Mouse (Mus musculus) mouse trophoblast stem cell (cell line): Measurements from ENCODE around the gene Bcor.

ENCODE experiments used
- in situ Hi-C, 2 experiments: fragments of 300-500 bp; cut with MseI, MboI; formaldehyde crosslinking; loops; 2 replicates in 1 of 2; 3 replicates in 1 of 2; pipeline ENCODE4 v1.15.1; 2025

Bcor gene

GRCm38 (mm10) chrX:12086674-12087510, 73.3 kb downstream of the Bcor start:
- in situ Hi-C loops: no loop called here

GRCm38 (mm10) chrX:12085949-12086348, 74.2 kb downstream of the Bcor start:
- in situ Hi-C loops: no loop called here

GRCm38 (mm10) chrX:12085290-12085689, 74.9 kb downstream of the Bcor start:
- in situ Hi-C loops: no loop called here

- in situ Hi-C loops: no loop called here
Observed at GRCm38 (mm10) chrX:12084698-12085097, 75.5 kb downstream of the Bcor start.

DNA sequence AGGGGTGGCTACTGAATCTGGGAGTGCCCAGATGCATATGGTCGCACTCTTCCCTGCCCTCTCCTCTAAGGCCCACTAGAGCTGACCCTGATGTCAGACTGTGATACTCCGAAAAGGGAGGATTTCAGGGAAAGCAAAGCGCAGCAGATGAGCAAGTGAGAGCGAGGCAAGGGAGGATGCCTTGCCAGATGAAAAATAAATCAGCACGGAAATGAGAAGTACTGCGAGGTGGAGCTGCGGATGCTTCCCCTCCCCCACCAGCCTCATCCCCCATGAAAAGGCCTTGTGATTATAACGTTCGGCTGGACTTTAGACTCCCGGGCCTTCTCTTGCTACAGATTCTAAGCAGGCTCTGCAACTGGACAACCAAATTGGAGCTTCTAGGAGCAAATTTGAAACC, 76.5 kb downstream of the Bcor start:
- in situ Hi-C loops: no loop called here

DNA sequence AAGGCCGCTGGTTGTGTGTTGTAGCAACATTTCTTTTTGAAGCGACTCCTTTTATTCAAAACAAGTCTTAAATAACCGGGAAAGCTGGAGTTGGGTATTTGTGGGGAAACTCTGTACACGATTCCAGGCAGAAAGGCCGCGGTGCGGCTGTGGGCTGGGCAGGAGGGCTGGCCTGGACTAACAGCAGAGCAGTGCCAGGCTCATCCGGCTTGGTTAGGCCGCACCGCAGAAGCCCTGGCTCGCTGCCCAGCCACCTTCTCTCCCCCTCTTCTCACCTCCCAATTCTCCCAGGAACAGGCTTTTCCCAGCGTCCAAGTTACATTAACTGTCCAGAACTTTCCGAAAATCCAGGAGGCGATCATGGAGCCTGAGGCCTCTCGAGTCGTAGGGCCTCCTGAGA, 77.4 kb downstream of the Bcor start:
- in situ Hi-C loops: no loop called here

DNA sequence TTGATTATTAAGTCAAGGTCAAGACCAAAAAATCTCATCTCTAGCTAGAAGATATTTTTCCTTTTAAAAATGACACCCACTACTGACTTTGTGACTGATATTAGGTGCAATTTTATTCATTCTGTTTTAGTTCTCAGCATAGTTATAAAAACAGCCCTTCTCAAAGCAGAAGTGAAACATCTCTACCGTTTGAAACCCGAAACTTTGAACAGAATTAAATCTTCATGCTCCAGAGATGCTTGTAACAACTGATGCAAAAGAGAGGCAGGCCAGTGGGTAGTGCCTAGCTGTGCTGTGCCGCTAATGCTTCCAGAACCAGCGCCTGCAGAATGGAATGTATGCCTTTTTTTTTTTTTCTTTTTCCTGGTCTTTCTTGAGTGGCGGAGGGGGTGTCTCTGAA, 78.0 kb downstream of the Bcor start:
- in situ Hi-C loops: no loop called here

DNA sequence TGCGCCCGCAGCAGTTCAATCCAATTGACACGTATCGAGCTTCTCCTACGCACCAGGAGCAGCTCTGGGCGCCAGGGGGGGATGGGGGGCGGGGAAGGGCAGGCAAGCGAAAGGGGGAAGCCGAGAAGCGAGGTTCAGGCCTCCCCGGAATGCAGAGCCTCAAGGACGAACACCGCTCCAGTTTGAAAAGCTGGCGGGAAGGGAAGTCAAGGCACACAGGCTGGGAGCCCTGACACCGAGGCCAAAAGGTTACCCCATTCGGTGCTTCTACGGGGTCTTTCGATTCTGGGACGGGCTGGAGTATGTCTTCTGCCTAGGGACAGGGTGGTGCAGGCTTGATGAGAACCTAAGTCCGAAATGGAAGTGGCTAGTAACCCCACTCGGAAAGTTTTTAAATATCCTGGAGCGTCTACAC, 78.4 kb downstream of the Bcor start:
- in situ Hi-C loops: no loop called here

DNA sequence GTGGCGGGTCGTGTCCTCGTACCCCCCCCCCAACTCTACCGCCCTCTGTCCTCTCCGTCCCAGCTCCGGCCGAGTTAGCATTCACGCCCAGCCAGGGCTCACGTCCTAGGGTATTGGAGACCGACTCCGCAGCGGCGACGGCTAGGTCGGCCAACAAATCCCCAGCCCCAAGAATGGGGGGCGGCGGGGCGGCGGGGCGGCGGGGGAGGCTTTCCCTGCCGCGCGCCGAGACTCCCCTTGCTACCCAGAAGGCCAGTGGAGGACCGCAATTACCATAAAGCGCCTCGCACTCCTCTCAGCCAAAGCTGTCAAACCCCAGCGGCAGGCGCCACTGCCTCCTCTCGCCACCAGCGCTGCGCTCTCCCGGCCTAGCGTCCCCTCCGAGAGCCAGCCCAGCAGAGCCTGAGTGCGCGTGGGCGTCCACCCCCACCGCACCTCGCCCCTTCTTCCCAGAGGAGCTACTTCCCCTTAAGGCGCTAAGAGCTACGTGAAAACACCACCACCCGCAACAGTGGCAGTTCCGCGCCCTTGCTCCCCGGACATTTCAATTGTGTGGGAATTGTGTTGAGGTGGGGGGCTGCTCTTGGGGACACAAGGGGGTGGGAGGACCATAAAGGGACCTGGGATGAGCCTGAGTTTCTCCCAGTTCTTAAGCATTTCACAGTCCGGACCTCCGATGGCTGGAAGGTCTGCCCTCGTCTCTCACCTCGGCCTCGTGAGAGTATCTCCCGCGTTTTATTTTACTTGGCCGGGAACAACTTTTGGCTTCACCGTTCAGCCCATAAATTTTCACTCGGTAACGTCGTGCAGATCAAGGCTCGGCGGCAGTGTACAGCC, 79.0 kb downstream of the Bcor start:
- in situ Hi-C loops: no loop called here

- in situ Hi-C loops: no loop called here
Observed at GRCm38 (mm10) chrX:12080095-12080903, 79.9 kb downstream of the Bcor start.

- in situ Hi-C loops: no loop called here
Observed at GRCm38 (mm10) chrX:12079309-12080094, 80.7 kb downstream of the Bcor start.

DNA sequence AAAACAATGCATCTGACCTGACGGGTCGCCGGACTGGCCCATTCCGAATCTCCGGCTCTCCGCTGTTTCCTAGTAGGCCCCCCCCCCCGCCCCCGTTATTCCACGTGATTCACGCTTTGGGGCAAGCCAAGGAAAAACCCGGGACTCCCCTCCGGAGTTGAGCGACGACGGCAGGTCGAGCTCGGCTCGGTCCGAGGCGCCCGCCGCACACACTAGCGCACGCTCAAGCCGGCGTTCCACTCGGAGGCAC, 81.2 kb downstream of the Bcor start:
- in situ Hi-C loops: no loop called here

DNA sequence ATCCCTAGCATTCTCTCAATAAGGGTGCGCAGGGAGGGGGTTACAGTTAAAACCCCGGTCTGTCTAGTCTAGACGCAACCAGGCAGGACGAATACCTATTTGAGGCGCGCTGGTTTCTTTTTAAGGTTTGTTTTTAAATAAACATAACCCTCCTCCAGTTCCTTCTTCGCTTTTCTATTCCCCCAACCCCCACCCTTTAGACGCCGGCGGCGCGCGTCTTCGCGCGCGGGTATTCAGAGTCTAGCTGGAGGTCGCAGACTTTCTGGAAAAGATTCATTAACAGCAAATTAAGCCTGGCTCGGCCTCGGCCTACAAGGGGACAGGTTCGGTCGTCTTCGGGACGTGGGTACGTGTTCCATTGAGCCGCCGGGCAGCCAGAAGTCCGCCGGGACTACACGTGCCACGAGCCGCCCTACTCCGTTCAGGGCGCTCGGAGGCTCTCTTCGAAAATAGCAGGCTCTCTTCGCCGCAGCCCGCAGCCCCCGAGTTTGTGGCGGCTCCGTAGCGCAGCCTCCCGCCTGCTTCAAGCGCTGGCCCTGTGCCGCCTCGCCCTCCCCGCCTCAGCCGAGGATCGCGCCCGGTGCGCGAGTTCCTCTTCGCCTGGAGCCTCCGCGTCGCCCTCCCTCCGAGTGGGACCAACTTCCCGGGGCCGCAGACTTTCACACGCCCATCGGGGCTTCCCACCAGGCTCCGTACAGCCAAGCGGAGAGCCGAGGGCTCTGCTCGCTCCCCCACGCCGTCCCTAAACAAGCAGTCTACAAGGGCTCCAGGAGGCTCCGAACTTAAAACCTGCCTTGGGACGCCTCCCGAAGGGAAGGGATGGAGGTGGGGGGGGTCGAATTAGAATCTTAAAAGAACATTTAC, 81.7 kb downstream of the Bcor start:
- in situ Hi-C loops: no loop called here

DNA sequence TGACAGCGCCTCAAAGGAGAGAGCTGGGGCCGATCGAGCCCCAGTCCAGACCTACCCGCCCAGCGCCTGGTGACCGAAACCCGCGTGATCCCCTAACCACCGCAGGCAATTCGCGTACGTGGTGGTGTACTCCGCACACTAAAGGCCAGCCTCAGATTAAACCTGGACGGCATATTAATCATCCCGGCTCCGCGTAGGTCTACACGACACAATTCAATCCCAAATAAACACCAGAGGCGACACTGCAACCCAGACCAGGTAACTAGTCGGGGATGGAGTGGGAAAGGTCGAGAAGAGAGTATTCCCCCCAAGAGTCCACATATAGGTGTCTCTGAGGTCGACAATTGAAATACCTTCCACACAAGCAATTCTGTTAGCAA, 82.6 kb downstream of the Bcor start:
- in situ Hi-C loops: no loop called here

- in situ Hi-C loops: no loop called here
Observed at GRCm38 (mm10) chrX:12076763-12077600, 83.2 kb downstream of the Bcor start.

DNA sequence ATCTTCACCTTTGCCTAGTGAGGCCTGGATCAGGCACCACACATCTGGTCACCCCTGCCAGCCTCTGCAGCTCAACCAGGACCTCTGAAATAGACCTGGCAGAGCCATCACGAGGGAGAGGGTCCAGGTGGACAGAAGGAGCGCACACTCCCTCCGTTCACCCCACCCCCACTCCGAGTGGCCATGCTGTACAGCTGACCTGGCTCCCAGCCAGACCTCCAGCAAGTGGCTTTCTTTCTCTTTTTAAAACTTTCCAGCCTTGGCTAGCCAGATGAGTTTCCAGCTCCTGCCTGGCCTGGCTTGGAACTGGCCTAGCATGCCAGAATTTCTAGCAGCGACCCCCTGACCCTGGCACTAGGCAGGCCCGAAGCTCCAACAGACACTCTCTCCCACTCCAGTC, 87.4 kb downstream of the Bcor start:
- in situ Hi-C loops: no loop called here

DNA sequence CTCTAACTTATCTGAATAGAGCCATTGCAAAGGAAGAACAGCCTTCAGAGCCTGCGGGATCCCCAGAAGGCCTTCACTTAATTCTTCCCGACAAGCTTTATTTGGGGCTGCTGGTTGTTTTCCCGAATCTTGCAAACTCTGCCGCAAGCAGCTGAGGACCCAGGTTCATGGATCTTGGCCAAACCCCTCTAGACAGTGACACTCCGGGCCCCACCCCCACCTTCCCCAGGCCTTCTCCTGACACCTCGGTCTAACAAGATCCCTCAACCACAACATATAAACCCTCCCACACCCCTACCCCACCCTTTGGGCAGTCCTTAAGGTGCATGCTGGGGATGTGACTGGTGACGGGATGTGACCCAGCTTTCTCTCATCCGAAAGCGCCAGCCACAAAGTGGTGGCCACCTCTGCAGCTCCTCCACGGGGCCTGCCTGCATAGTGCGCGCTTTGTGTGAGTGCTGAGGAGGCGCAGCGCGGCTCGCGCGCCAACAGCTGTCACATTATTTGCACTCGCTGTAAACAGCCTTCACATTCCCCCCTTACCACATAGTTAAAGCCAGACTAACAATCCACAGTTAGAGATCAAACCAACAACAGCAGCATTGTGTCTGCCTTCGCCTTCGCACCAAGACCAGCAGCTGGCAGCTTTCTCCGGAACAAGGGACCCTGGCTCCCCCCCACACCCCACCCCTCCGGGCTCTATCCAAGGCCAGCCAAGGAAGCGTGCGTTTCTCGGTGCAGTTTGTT, 91.0 kb downstream of the Bcor start:
- in situ Hi-C loops: no loop called here

DNA sequence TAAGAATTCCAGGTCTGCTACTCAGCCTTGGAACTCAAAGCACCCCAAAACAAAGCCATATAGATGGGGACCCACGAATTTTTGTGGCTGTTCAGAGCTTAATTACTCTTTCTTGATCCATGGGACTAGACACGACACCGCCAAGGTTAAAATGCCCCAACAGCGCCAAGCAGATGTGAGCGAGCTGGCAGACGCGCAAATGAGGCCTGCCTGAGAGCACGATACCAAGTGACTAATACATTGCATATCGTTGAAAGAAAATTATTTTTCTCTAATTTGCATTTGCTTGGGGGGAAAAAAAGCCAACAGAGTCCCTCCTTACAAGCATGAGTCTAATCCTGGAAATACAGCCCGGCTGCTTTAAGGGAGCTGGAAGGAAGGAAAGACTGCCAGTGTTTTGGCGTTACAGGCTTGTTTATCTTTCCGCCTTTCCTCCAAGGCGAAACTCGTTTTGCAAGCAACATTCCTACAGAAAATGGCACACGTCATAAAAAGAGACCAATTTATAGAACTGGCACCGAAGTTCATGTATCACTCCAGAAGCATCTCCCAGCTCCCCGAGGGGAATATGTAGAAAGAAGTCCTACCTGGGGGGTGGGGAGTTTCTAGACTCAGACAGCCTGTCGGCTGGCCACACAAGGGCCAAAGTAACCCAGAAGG, 92.2 kb downstream of the Bcor start:
- in situ Hi-C loops: no loop called here
